Mouse (Mus musculus): Measurements from ENCODE around the gene Cd27.

- no peak for TF ChIP-seq POLR2A (IDR thresholded peaks at IDR 0.05; ENCODE audit: low read depth, low read length)
- TF ChIP-seq CTCF (IDR thresholded peaks at IDR 0.05; ENCODE audit: extremely low read depth, insufficient read length, insufficient replicate concordance, low read depth, low read length): no peak
Observed at GRCm38 (mm10) chr6:125233816-125234519, 2.8 kb downstream of the Cd27 start.

All from small intestine, adult 2 months (tissue).